Mouse (Mus musculus) heart, embryonic 16.5 days (tissue): ENCODE measurements around the gene Doc2a. TPM values are rescaled to one million over a fixed set of nuclear protein-coding genes. Genes with fewer than 3 reads are reported as not detected.

Source experiments
- ATAC-seq: fragments of 200-750 bp; cut with Nextera tagmentation; replicated peaks from 2 replicates; pipeline ENCODE4 v1.8.0; 2017; ENCODE audit warnings: moderate number of reproducible peaks; ENCODE audit not compliant: insufficient read depth, low FRiP score; ENCODE audit errors: extremely low read depth
- H3K27ac ChIP-seq: fragments of 300-500 bp; sonication (generic); 2 replicates; pipeline ENCODE4 v1.5.1; 2014; ENCODE audit warnings: mild to moderate bottlenecking, low read length, control low read depth, moderate library complexity
- H3K27me3 ChIP-seq: fragments of 300-500 bp; sonication (generic); 2 replicates; pipeline ENCODE4 v1.6.1; 2014; ENCODE audit warnings: low read length, mixed read lengths; ENCODE audit not compliant: control insufficient read depth, insufficient read depth
- H3K36me3 ChIP-seq: fragments of 300-500 bp; sonication (generic); 2 replicates; pipeline ENCODE4 v1.6.1; 2014; ENCODE audit not compliant: control insufficient read depth, insufficient read depth
- H3K4me1 ChIP-seq: fragments of 300-500 bp; sonication (generic); 2 replicates; pipeline ENCODE4 v1.6.1; 2014; ENCODE audit warnings: low read length, mixed read lengths; ENCODE audit not compliant: control insufficient read depth, insufficient read depth
- H3K4me2 ChIP-seq: fragments of 300-500 bp; sonication (generic); 2 replicates; pipeline ENCODE4 v1.6.1; 2014; ENCODE audit warnings: low read depth, mild to moderate bottlenecking, control low read depth, low read length
- H3K4me3 ChIP-seq: fragments of 300-500 bp; sonication (generic); 2 replicates; pipeline ENCODE4 v1.5.1; 2014; ENCODE audit warnings: mild to moderate bottlenecking, control low read depth, low read length
- H3K9ac ChIP-seq: fragments of 300-500 bp; sonication (generic); 2 replicates; pipeline ENCODE4 v1.6.1; 2014; ENCODE audit warnings: low read length, control low read depth
- H3K9me3 ChIP-seq: fragments of 300-500 bp; sonication (generic); replicated peaks from 2 replicates; pipeline ENCODE4 v1.6.1; 2016; ENCODE audit warnings: low read length; ENCODE audit not compliant: control insufficient read depth
- whole genome bisulfite sequencing: fragments of 180-500 bp; shearing (Covaris S2); extraction: QIAGEN DNeasy Blood & Tissue Kit; methylation state at CpG from one replicate; pipeline ENCODE4 v1.1.7; 2014; 5-methylcytosine and 5-hydroxymethylcytosine counted together
- polyA plus RNA-seq: library from polyadenylated mRNA; unstranded; fragments of >200 nt; fragmentation: Nextera tagmentation; extraction: Ambion mirVana; gene quantifications from 2 replicates; pipeline ENCODE4 v1.2.1, GENCODE M21; 2015

Doc2a gene
- polyA plus RNA-seq, 1 experiment from 2014 or later = not detected

- Histone ChIP-seq H3K9me3 (peaks cover 4% of the 10 kb centered on the region), H3K27ac (no peak overlapping the region), H3K4me1 (0 out of 2 replicates have a peak, but pooled peaks cover 6% of the 10 kb centered on the region), H3K4me2 (no peak overlapping the region), H3K36me3 (no peaks in the 10 kb centered on the region), H3K4me3 (no peak overlapping the region), H3K27me3 (peaks cover 15% of the 10 kb centered on the region), H3K9ac (no peak overlapping the region)
- 67% methylated on average over 9 of the region's 9 CpGs for WGBS
- no peak for ATAC-seq
Observed at GRCm38 (mm10) chr7:126843276-126843675, 3.9 kb upstream of the Doc2a start.

- no peak for ATAC-seq
- H3K27me3 ChIP-seq = peaks cover 28% of the 10 kb centered on the region
- no peak overlapping the region for H3K4me2 ChIP-seq
- 88% methylated on average over 2 of the region's 2 CpGs for WGBS
- no peak overlapping the region for H3K27ac ChIP-seq
- no peak overlapping the region for H3K4me3 ChIP-seq
- H3K9ac ChIP-seq = no peak overlapping the region
- H3K4me1 ChIP-seq = 0 out of 2 replicates have a peak, but pooled peaks cover 6% of the 10 kb centered on the region
- peaks cover 4% of the 10 kb centered on the region for H3K9me3 ChIP-seq
- no peaks in the 10 kb centered on the region for H3K36me3 ChIP-seq
Observed at GRCm38 (mm10) chr7:126845516-126845915, 1.7 kb upstream of the Doc2a start.

GRCm38 (mm10) chr7:126847421-126848398 is 494 bp downstream of the Doc2a start:
- peak overlapping the region; percentile 95 for H3K4me2 ChIP-seq
- H3K36me3 ChIP-seq = peaks cover 7% of the 10 kb centered on the region
- under 1% methylated on average over 73 of the region's 74 CpGs for WGBS
- 0 out of 2 replicates have a peak, but pooled peaks cover 6% of the 10 kb centered on the region for H3K4me1 ChIP-seq
- H3K4me3 ChIP-seq = peak overlapping the region; percentile 59
- no peaks in the 10 kb centered on the region for H3K9me3 ChIP-seq
- H3K27ac ChIP-seq = no peak overlapping the region
- ATAC-seq = no peak
- peaks cover 28% of the 10 kb centered on the region for H3K27me3 ChIP-seq
- peak overlapping the region; percentile 62 for H3K9ac ChIP-seq

GRCm38 (mm10) chr7:126848794-126849193 is 1.6 kb downstream of the Doc2a start:
- Histone ChIP-seq H3K4me1 (0 out of 2 replicates have a peak, but pooled peaks cover 6% of the 10 kb centered on the region), H3K4me3 (no peak overlapping the region), H3K36me3 (peaks cover 10% of the 10 kb centered on the region), H3K27me3 (peaks cover 28% of the 10 kb centered on the region), H3K4me2 (no peak overlapping the region), H3K27ac (no peak overlapping the region), H3K9me3 (no peaks in the 10 kb centered on the region), H3K9ac (no peak overlapping the region)
- no peak for ATAC-seq
- WGBS = 32% methylated on average over 10 of the region's 10 CpGs

- WGBS = 58% methylated on average over 6 of the region's 6 CpGs
- ATAC-seq = no peak
- Histone ChIP-seq H3K9me3 (no peaks in the 10 kb centered on the region), H3K36me3 (peaks cover 16% of the 10 kb centered on the region), H3K4me1 (0 out of 2 replicates have a peak, but pooled peaks cover 6% of the 10 kb centered on the region), H3K4me3 (no peak overlapping the region), H3K27ac (no peak overlapping the region), H3K27me3 (peaks cover 28% of the 10 kb centered on the region), H3K4me2 (no peak overlapping the region), H3K9ac (no peak overlapping the region)
Observed at GRCm38 (mm10) chr7:126850161-126850560, 2.9 kb downstream of the Doc2a start.

GRCm38 (mm10) chr7:126851192-126851591 is 4.0 kb downstream of the Doc2a start:
- WGBS = 55% methylated on average over 12 of the region's 12 CpGs
- no peak overlapping the region for H3K4me2 ChIP-seq

GRCm38 (mm10) chr7:126853454-126853853 is 6.2 kb downstream of the Doc2a start:
- H3K4me1 ChIP-seq = no peaks in the 10 kb centered on the region
- H3K27me3 ChIP-seq = peaks cover 11% of the 10 kb centered on the region
- no peaks in the 10 kb centered on the region for H3K9me3 ChIP-seq
- H3K4me2 ChIP-seq = no peak overlapping the region
- peaks cover 35% of the 10 kb centered on the region for H3K36me3 ChIP-seq
- WGBS = 91% methylated on average over 5 of the region's 5 CpGs
- ATAC-seq = no peak
- H3K4me3 ChIP-seq = no peak overlapping the region
- no peak overlapping the region for H3K9ac ChIP-seq
- H3K27ac ChIP-seq = no peak overlapping the region

More at GRCm38 (mm10) chr7:126851192-126851591, 4.0 kb downstream of the Doc2a start:
- H3K4me3 ChIP-seq = no peak overlapping the region
- ATAC-seq = no peak
- peaks cover 22% of the 10 kb centered on the region for H3K36me3 ChIP-seq
- no peak overlapping the region for H3K27ac ChIP-seq
- no peak overlapping the region for H3K9ac ChIP-seq
- H3K9me3 ChIP-seq = no peaks in the 10 kb centered on the region
- H3K4me1 ChIP-seq = 0 out of 2 replicates have a peak, but pooled peaks cover 6% of the 10 kb centered on the region
- peaks cover 28% of the 10 kb centered on the region for H3K27me3 ChIP-seq

- Histone ChIP-seq H3K4me1 (peaks cover under 1% of the 10 kb centered on the region), H3K27ac (no peak overlapping the region), H3K4me3 (no peak overlapping the region), H3K4me2 (no peak overlapping the region), H3K36me3 (peaks cover 45% of the 10 kb centered on the region), H3K9me3 (no peaks in the 10 kb centered on the region), H3K27me3 (no peaks in the 10 kb centered on the region), H3K9ac (no peak overlapping the region)
- 78% methylated on average over 3 of the region's 3 CpGs for WGBS
- ATAC-seq = no peak
Observed at GRCm38 (mm10) chr7:126855641-126856040, 8.4 kb downstream of the Doc2a start.
